Mouse (Mus musculus): Measurements from ENCODE around the gene Plvap. TPM values are rescaled to one million over a fixed set of nuclear protein-coding genes. Genes with fewer than 3 reads are reported as not detected.
A peak's percentile ranks its signal among the peaks of the same experiment; 100 is the strongest.

Gene Plvap
- total RNA-seq, 2 experiments from 2014 or later = 15.9 to 16.6 TPM

- DNase-seq (ENCODE audit: low spot score in 2 of 2) = no peak
Measured at GRCm38 (mm10) chr8:71468001-71468400, 43.6 kb downstream of the Plvap start.

GRCm38 (mm10) chr8:71467201-71467600 is 44.4 kb downstream of the Plvap start:
- DNase-seq (ENCODE audit: low spot score in 2 of 2) = no peak

- DNase-seq (ENCODE audit: low spot score in 2 of 2) = no peak
Measured at GRCm38 (mm10) chr8:71466198-71466597, 45.4 kb downstream of the Plvap start.

GRCm38 (mm10) chr8:71465733-71466132 is 45.8 kb downstream of the Plvap start:
- no peak for DNase-seq (ENCODE audit: low spot score in 2 of 2)

GRCm38 (mm10) chr8:71464513-71465500 is 46.7 kb downstream of the Plvap start, which contains the start of gene Mrpl34:
Gene Mrpl34, plus strand, starts transcription at chr8:71464959.
- peak; percentile 87 to 95 for DNase-seq (ENCODE audit: low spot score in 2 of 2)

- DNase-seq (ENCODE audit: low spot score in 2 of 2) = peak; percentile 93 to 97
Measured at GRCm38 (mm10) chr8:71463188-71464033, 48.1 kb downstream of the Plvap start, which contains the start of gene Abhd8. Gene Abhd8, minus strand, starts transcription at chr8:71463655.

- DNase-seq (ENCODE audit: low spot score in 2 of 2) = no peak
Measured at GRCm38 (mm10) chr8:71462786-71463185, 48.8 kb downstream of the Plvap start.

GRCm38 (mm10) chr8:71462191-71462590 is 49.4 kb downstream of the Plvap start:
- DNase-seq (ENCODE audit: low spot score in 2 of 2) = no peak

GRCm38 (mm10) chr8:71461152-71461840 is 50.3 kb downstream of the Plvap start:
- DNase-seq (ENCODE audit: low spot score in 2 of 2) = no peak

- no peak for DNase-seq (ENCODE audit: low spot score in 2 of 2)
Measured at GRCm38 (mm10) chr8:71460716-71461115, 50.8 kb downstream of the Plvap start.

- DNase-seq (ENCODE audit: low spot score in 2 of 2) = peak in 1 of 2 experiments; percentile 9
Measured at GRCm38 (mm10) chr8:71457659-71458270, 53.8 kb downstream of the Plvap start.

GRCm38 (mm10) chr8:71456906-71457305 is 54.6 kb downstream of the Plvap start:
- peak in 1 of 2 experiments; percentile 15 for DNase-seq (ENCODE audit: low spot score in 2 of 2)

GRCm38 (mm10) chr8:71454668-71455067 is 56.9 kb downstream of the Plvap start:
- DNase-seq (ENCODE audit: low spot score in 2 of 2) = peak in 1 of 2 experiments; percentile 6

GRCm38 (mm10) chr8:71452669-71453068 is 58.9 kb downstream of the Plvap start:
- peak in 1 of 2 experiments; percentile 14 for DNase-seq (ENCODE audit: low spot score in 2 of 2)

GRCm38 (mm10) chr8:71451777-71452176 is 59.8 kb downstream of the Plvap start:
- DNase-seq (ENCODE audit: low spot score in 2 of 2) = no peak

- no peak for DNase-seq (ENCODE audit: low spot score in 2 of 2)
Measured at GRCm38 (mm10) chr8:71451337-71451736, 60.2 kb downstream of the Plvap start.
